Mouse (Mus musculus) ovary, adult 18-20 months (tissue): Measurements from ENCODE around the gene Trdmt1.

ENCODE experiments used
- DNase-seq: peaks from one replicate; pipeline ENCODE4 v3.0.0; 2022; ENCODE audit warnings: low spot score, mixed read lengths

Trdmt1 gene

GRCm38 (mm10) chr2:13557145-13558030, 12.9 kb upstream of the Trdmt1 start:
- no peak for DNase-seq

GRCm38 (mm10) chr2:13556239-13556638, 11.8 kb upstream of the Trdmt1 start:
- DNase-seq: no peak

- DNase-seq: no peak
These were observed 9.5 kb upstream of the Trdmt1 start for GRCm38 (mm10) chr2:13553966-13554365.

- no peak for DNase-seq
These were observed 4.3 kb upstream of the Trdmt1 start for GRCm38 (mm10) chr2:13548749-13549148.

- no peak for DNase-seq
These were observed 846 bp downstream of the Trdmt1 start for GRCm38 (mm10) chr2:13543519-13544124.

GRCm38 (mm10) chr2:13539860-13540259, 4.6 kb downstream of the Trdmt1 start:
- no peak for DNase-seq

GRCm38 (mm10) chr2:13538704-13539377, 5.6 kb downstream of the Trdmt1 start:
- DNase-seq: no peak

- DNase-seq: no peak
These were observed 6.2 kb downstream of the Trdmt1 start for GRCm38 (mm10) chr2:13538258-13538657.

- DNase-seq: no peak
These were observed 6.7 kb downstream of the Trdmt1 start for GRCm38 (mm10) chr2:13537733-13538132.

GRCm38 (mm10) chr2:13536747-13537146, 7.7 kb downstream of the Trdmt1 start:
- DNase-seq: no peak

- no peak for DNase-seq
These were observed 13.8 kb downstream of the Trdmt1 start for GRCm38 (mm10) chr2:13530639-13531038.

GRCm38 (mm10) chr2:13529253-13529933, 15.1 kb downstream of the Trdmt1 start:
- DNase-seq: no peak

GRCm38 (mm10) chr2:13527531-13527930, 16.9 kb downstream of the Trdmt1 start:
- peak; percentile 79 for DNase-seq

- no peak for DNase-seq
These were observed 17.3 kb downstream of the Trdmt1 start for GRCm38 (mm10) chr2:13527125-13527524.

GRCm38 (mm10) chr2:13526205-13526604, 18.3 kb downstream of the Trdmt1 start:
- no peak for DNase-seq

- DNase-seq: no peak
These were observed 20.7 kb downstream of the Trdmt1 start for GRCm38 (mm10) chr2:13523540-13524456.

GRCm38 (mm10) chr2:13522106-13522505, 22.4 kb downstream of the Trdmt1 start:
- DNase-seq: no peak

- no peak for DNase-seq
These were observed 29.5 kb downstream of the Trdmt1 start for GRCm38 (mm10) chr2:13514949-13515348.

GRCm38 (mm10) chr2:13502717-13503116, 41.8 kb downstream of the Trdmt1 start:
- DNase-seq: no peak

- DNase-seq: no peak
These were observed 42.9 kb downstream of the Trdmt1 start for GRCm38 (mm10) chr2:13501553-13501952.
